Mouse (Mus musculus): ENCODE measurements around the gene Dmwd.

The Dmwd gene

GRCm38 (mm10) chr7:19094826-19095750 lies 19.1 kb downstream of the Dmwd start:
- DNase-seq (ENCODE audit: low read depth): no peak

GRCm38 (mm10) chr7:19095751-19096110 lies 19.7 kb downstream of the Dmwd start:
- DNase-seq (ENCODE audit: low read depth): no peak

GRCm38 (mm10) chr7:19096421-19096976 lies 20.5 kb downstream of the Dmwd start:
- no peak for DNase-seq (ENCODE audit: low read depth)

- DNase-seq (ENCODE audit: low read depth): no peak
Measured at GRCm38 (mm10) chr7:19097217-19097616, 21.2 kb downstream of the Dmwd start.

GRCm38 (mm10) chr7:19097863-19098262 lies 21.8 kb downstream of the Dmwd start:
- no peak for DNase-seq (ENCODE audit: low read depth)

GRCm38 (mm10) chr7:19098811-19099210 lies 22.8 kb downstream of the Dmwd start:
- DNase-seq (ENCODE audit: low read depth): no peak

GRCm38 (mm10) chr7:19100290-19100689 lies 24.3 kb downstream of the Dmwd start:
- no peak for DNase-seq (ENCODE audit: low read depth)

GRCm38 (mm10) chr7:19103741-19104140 lies 27.7 kb downstream of the Dmwd start:
- no peak for DNase-seq (ENCODE audit: low read depth)

GRCm38 (mm10) chr7:19104486-19104885 lies 28.5 kb downstream of the Dmwd start:
- no peak for DNase-seq (ENCODE audit: low read depth)

- no peak for DNase-seq (ENCODE audit: low read depth)
Measured at GRCm38 (mm10) chr7:19107436-19107835, 31.4 kb downstream of the Dmwd start.

- DNase-seq (ENCODE audit: low read depth): no peak
Measured at GRCm38 (mm10) chr7:19109565-19109964, 33.5 kb downstream of the Dmwd start.

GRCm38 (mm10) chr7:19118028-19118771 lies 42.2 kb downstream of the Dmwd start, which contains the start of gene Gm4969:
Gene Gm4969 (minus strand): TSS chr7:19118368.
- DNase-seq (ENCODE audit: low read depth): no peak

GRCm38 (mm10) chr7:19119083-19119482 lies 43.1 kb downstream of the Dmwd start:
- no peak for DNase-seq (ENCODE audit: low read depth)

GRCm38 (mm10) chr7:19119631-19120429 lies 43.8 kb downstream of the Dmwd start, which contains the start of gene Fbxo46:
Gene Fbxo46 (plus strand): TSS chr7:19119859.
- peak; percentile 94 for DNase-seq (ENCODE audit: low read depth)

GRCm38 (mm10) chr7:19121686-19122085 lies 45.7 kb downstream of the Dmwd start:
- no peak for DNase-seq (ENCODE audit: low read depth)

GRCm38 (mm10) chr7:19124713-19125112 lies 48.7 kb downstream of the Dmwd start:
- no peak for DNase-seq (ENCODE audit: low read depth)

- DNase-seq (ENCODE audit: low read depth): no peak
Measured at GRCm38 (mm10) chr7:19127744-19128143, 51.7 kb downstream of the Dmwd start.

- DNase-seq (ENCODE audit: low read depth): no peak
Measured at GRCm38 (mm10) chr7:19129396-19129795, 53.4 kb downstream of the Dmwd start.

GRCm38 (mm10) chr7:19130657-19131056 lies 54.6 kb downstream of the Dmwd start:
- DNase-seq (ENCODE audit: low read depth): no peak

- peak; percentile 99 for DNase-seq (ENCODE audit: low read depth)
Measured at GRCm38 (mm10) chr7:19131324-19131848, 55.4 kb downstream of the Dmwd start.
